ENCODE assay signal across 8 mouse cellular contexts in the genomic region with DNA sequence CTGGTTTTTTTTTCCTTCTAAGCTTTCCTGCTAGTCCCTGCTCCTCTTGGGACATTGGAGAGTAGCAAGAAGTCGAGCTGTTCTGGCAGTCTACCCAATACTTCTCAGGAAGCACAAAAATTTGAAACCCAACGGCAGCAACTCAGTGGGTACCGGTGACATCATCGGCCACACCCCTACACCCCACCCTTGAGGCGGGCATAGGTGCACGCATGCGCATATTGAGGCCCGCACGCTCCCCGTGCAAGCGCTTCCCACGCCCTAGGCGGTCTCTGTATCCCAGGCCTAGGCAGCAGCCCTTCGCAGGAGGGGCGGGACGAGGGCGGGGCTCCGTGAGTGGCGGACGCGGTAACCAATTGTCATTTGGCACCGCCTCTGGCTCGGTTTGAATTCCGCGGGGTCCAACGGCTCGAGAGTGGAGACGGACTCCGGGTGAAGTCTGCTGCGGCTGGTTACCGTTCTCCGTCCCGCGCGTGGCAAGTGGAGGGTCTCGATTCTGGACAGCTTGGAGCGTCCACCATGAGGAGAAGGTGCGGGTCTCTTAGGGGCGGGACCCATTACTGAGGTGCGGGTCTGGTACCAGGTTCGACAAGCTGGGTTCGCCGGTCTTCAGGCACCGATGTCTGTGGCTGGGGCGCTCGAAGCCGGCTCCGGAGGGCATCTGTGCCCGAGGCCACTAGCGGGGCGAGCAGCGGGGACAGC. TPM values are rescaled to one million over a fixed set of nuclear protein-coding genes. Genes with fewer than 3 reads are reported as not detected.
DNase-seq lines count a peak whose midpoint lies in the region; ATAC-seq and TF ChIP-seq lines count a peak whose summit lies in the region.

A gene (plus strand): TSS at position 389 of the 702 bp plus-strand sequence.

- peaks cover 7 to 36% of the 10 kb centered on the region in 2 experiments; a peak in 3 of 4 replicates for H3K4me1 ChIP-seq in CH12.LX (ENCODE audit: control insufficient read depth in 1 of 2, insufficient read depth in 2 of 2)
- H3K4me1 ChIP-seq in forebrain, embryonic 11.5 days (replicated peaks; ENCODE audit: control insufficient read depth, insufficient read depth, low read length): peaks cover 10% of the 10 kb centered on the region; the same call in 1 of the 2 replicates
- peaks cover 20% of the 10 kb centered on the region for H3K4me1 ChIP-seq in heart, embryonic 16.5 days (ENCODE audit: control insufficient read depth, insufficient read depth, low read length)
- H3K4me1 ChIP-seq in liver, embryonic 15.5 days (replicated peaks): peaks cover 54% of the 10 kb centered on the region
- H3K4me1 ChIP-seq in neural tube, embryonic 12.5 days: peaks cover 14% of the 10 kb centered on the region

- no peaks in the 10 kb centered on the region for H3K27me3 ChIP-seq in CH12.LX (replicated peaks)
- no peaks in the 10 kb centered on the region for H3K27me3 ChIP-seq in forebrain, embryonic 11.5 days (ENCODE audit: control insufficient read depth, insufficient read depth, low read length)
- H3K27me3 ChIP-seq in heart, embryonic 16.5 days (ENCODE audit: control insufficient read depth, insufficient read depth, low read length): no peaks in the 10 kb centered on the region
- H3K27me3 ChIP-seq in liver, embryonic 15.5 days: no peaks in the 10 kb centered on the region
- no peaks in the 10 kb centered on the region for H3K27me3 ChIP-seq in neural tube, embryonic 12.5 days (replicated peaks)

- no peak for TF ChIP-seq CTCF in CH12.LX (conservative IDR thresholded peaks at IDR 0.05 in 1 of 2, IDR thresholded peaks at IDR 0.05 in 1 of 2; ENCODE audit: low read depth in 2 of 2, low read length in 2 of 2)

- TF ChIP-seq POLR2A in CH12.LX (IDR thresholded peaks at IDR 0.05; ENCODE audit: low read depth, low read length): peak; percentile 95

- peak within 1 kb of the TSS; percentile 75 to 93 (median 82) for H3K4me3 ChIP-seq in CH12.LX (replicated peaks in 1 of 3; ENCODE audit: low read depth in 2 of 3, low read length in 2 of 3, poor library complexity in 1 of 3)
- H3K4me3 ChIP-seq in forebrain, embryonic 11.5 days (ENCODE audit: low read depth, low read length): peak within 1 kb of the TSS; percentile 92
- H3K4me3 ChIP-seq in heart, embryonic 16.5 days (ENCODE audit: low read length): peak within 1 kb of the TSS; percentile 96
- H3K4me3 ChIP-seq in liver, embryonic 15.5 days (replicated peaks): peak within 1 kb of the TSS; percentile 83
- peak within 1 kb of the TSS; percentile 79 for H3K4me3 ChIP-seq in neural tube, embryonic 12.5 days

- DNase-seq in CH12.LX (ENCODE audit: extremely low read depth): peak; percentile 97
- peak; percentile 95 for DNase-seq in c-Kit-positive CD71-positive TER-119-negative erythroid progenitor cells, embryonic 14.5 days (ENCODE audit: low read depth)
- peak; percentile 99 for DNase-seq in forebrain, embryonic 11.5 days (ENCODE audit: low spot score)
- DNase-seq in kidney, postnatal 36 days: peak; percentile 97 to 98
- peak; percentile 93 for DNase-seq in telencephalon, adult 2 months (ENCODE audit: low read depth, low spot score)

- in situ Hi-C loops in CH12.LX (cut with MboI; ENCODE audit: low pct_ligation_motif_present, low pct_unique_long_range_greater_than_20kb, low sequenced_read_pairs): no loop called here

- H3K79me2 ChIP-seq in CH12.LX (replicated peaks; ENCODE audit: control insufficient read depth, extremely low read depth, insufficient read depth, poor library complexity, severe bottlenecking): peaks cover 46% of the 10 kb centered on the region

- H3K4me2 ChIP-seq in CH12.LX (ENCODE audit: insufficient read depth, low read depth, poor library complexity, severe bottlenecking): peak within 1 kb of the TSS; percentile 89
- peak within 1 kb of the TSS; percentile 43 for H3K4me2 ChIP-seq in forebrain, embryonic 11.5 days (ENCODE audit: low read depth, low read length, severe bottlenecking)
- peak within 1 kb of the TSS; percentile 86 for H3K4me2 ChIP-seq in heart, embryonic 16.5 days (ENCODE audit: low read depth, low read length)
- H3K4me2 ChIP-seq in liver, embryonic 15.5 days: peak within 1 kb of the TSS; percentile 68
- peak within 1 kb of the TSS; percentile 92 for H3K4me2 ChIP-seq in neural tube, embryonic 12.5 days (replicated peaks)

- peak within 1 kb of the TSS; percentile 69 for H3K9ac ChIP-seq in CH12.LX (ENCODE audit: insufficient read depth, low read depth)
- peak within 1 kb of the TSS; percentile 78 for H3K9ac ChIP-seq in forebrain, embryonic 11.5 days (ENCODE audit: low read length)
- H3K9ac ChIP-seq in heart, embryonic 16.5 days (ENCODE audit: low read length): peak within 1 kb of the TSS; percentile 90
- H3K9ac ChIP-seq in liver, embryonic 15.5 days: peak within 1 kb of the TSS; percentile 97
- H3K9ac ChIP-seq in neural tube, embryonic 12.5 days: peak within 1 kb of the TSS; percentile 74

- under 1% methylated on average over 52 of the region's 52 CpGs for WGBS in forebrain, embryonic 11.5 days
- under 1% methylated on average over 52 of the region's 52 CpGs for WGBS in heart, embryonic 16.5 days
- under 1% methylated on average over 52 of the region's 52 CpGs for WGBS in liver, embryonic 15.5 days (ENCODE audit: insufficient replicate concordance)
- under 1% methylated on average over 52 of the region's 52 CpGs for WGBS in neural tube, embryonic 12.5 days

- H3K9me3 ChIP-seq in CH12.LX (replicated peaks; ENCODE audit: low read length): no peaks in the 10 kb centered on the region
- H3K9me3 ChIP-seq in forebrain, embryonic 11.5 days (ENCODE audit: control insufficient read depth, low read length): no peaks in the 10 kb centered on the region
- H3K9me3 ChIP-seq in heart, embryonic 16.5 days (replicated peaks; ENCODE audit: control insufficient read depth, low read length): no peaks in the 10 kb centered on the region
- no peaks in the 10 kb centered on the region for H3K9me3 ChIP-seq in liver, embryonic 15.5 days (replicated peaks)
- no peaks in the 10 kb centered on the region for H3K9me3 ChIP-seq in neural tube, embryonic 12.5 days

- ATAC-seq in forebrain, embryonic 11.5 days (replicated peaks; ENCODE audit: low FRiP score): peak; percentile 98
- peak; percentile 100 for ATAC-seq in heart, embryonic 16.5 days (replicated peaks; ENCODE audit: extremely low read depth, insufficient read depth, low FRiP score)
- peak; percentile 99 for ATAC-seq in liver, embryonic 15.5 days (ENCODE audit: insufficient read depth)
- ATAC-seq in neural tube, embryonic 12.5 days (ENCODE audit: low FRiP score, low read depth): peak; percentile 99

- dilution Hi-C loops in CH12.LX (cut with MboI; ENCODE audit: extremely low pct_ligation_motif_present, extremely low pct_unique_long_range_greater_than_20kb, low sequenced_read_pairs): no loop called here

- H3K27ac ChIP-seq in CH12.LX (ENCODE audit: insufficient read depth, low read depth): peak within 1 kb of the TSS; percentile 31
- peak within 1 kb of the TSS; percentile 75 for H3K27ac ChIP-seq in forebrain, embryonic 11.5 days (ENCODE audit: low read depth, low read length)
- H3K27ac ChIP-seq in heart, embryonic 16.5 days (ENCODE audit: low read length): peak within 1 kb of the TSS; percentile 89
- H3K27ac ChIP-seq in liver, embryonic 15.5 days (replicated peaks): peak within 1 kb of the TSS; percentile 95
- H3K27ac ChIP-seq in neural tube, embryonic 12.5 days: peak within 1 kb of the TSS; percentile 46; the same call in 1 of the 2 replicates

- TF ChIP-seq RAD21 in CH12.LX (IDR thresholded peaks at IDR 0.05; ENCODE audit: low read depth, low read length): no peak

- peaks cover 12 to 42% of the 10 kb centered on the region in 2 experiments for H3K36me3 ChIP-seq in CH12.LX (replicated peaks in 1 of 2; ENCODE audit: control insufficient read depth in 1 of 2, insufficient read depth in 1 of 2, low read length in 1 of 2)
- no peaks in the 10 kb centered on the region for H3K36me3 ChIP-seq in forebrain, embryonic 11.5 days (ENCODE audit: control insufficient read depth, insufficient read depth, low read length)
- peaks cover 8% of the 10 kb centered on the region; the same call in 1 of the 2 replicates for H3K36me3 ChIP-seq in heart, embryonic 16.5 days (ENCODE audit: control insufficient read depth, insufficient read depth)
- H3K36me3 ChIP-seq in liver, embryonic 15.5 days (replicated peaks): peaks cover 42% of the 10 kb centered on the region
- peaks cover 24% of the 10 kb centered on the region for H3K36me3 ChIP-seq in neural tube, embryonic 12.5 days

- TF ChIP-seq EP300 in CH12.LX (IDR thresholded peaks at IDR 0.05; ENCODE audit: low read length): no peak

TF ChIP-seq in CH12.LX, 34 proteins besides CTCF, POLR2A, EP300 and RAD21 (continues in another document):
- TF ChIP-seq CHD2 (IDR thresholded peaks at IDR 0.05; ENCODE audit: low read length) (peak; percentile 42; the same call in 1 of the 2 replicates), NELFE (IDR thresholded peaks at IDR 0.05; ENCODE audit: low read depth, low read length) (peak; percentile 83), PAX5 (IDR thresholded peaks at IDR 0.05; ENCODE audit: low read length) (no peak), SIN3A (IDR thresholded peaks at IDR 0.05; ENCODE audit: low read length) (peak; percentile 93), RCOR1 (conservative IDR thresholded peaks at IDR 0.05; ENCODE audit: low read depth, low read length) (no peak), UBTF (IDR thresholded peaks at IDR 0.05; ENCODE audit: low read depth, low read length) (peak; percentile 80; the same call in 1 of the 2 replicates), IRF4 (IDR thresholded peaks at IDR 0.05; ENCODE audit: low read depth, low read length) (no peak; the same call in 1 of the 2 replicates), GABPA (IDR thresholded peaks at IDR 0.05; ENCODE audit: insufficient replicate concordance, low read depth, low read length) (no peak), MAFK (IDR thresholded peaks at IDR 0.05; ENCODE audit: insufficient replicate concordance, low read length) (no peak), MYC (IDR thresholded peaks at IDR 0.05; ENCODE audit: low read depth, low read length) (peak; percentile 45; the same call in 1 of the 2 replicates), ZMIZ1 (IDR thresholded peaks at IDR 0.05; ENCODE audit: low read depth, low read length) (peak; percentile 92), USF2 (conservative IDR thresholded peaks at IDR 0.05; ENCODE audit: low read depth, low read length) (no peak), NRF1 (IDR thresholded peaks at IDR 0.05; ENCODE audit: low read depth, low read length) (peak; percentile 89), SMC3 (IDR thresholded peaks at IDR 0.05; ENCODE audit: low read depth, low read length) (no peak), USF1 (IDR thresholded peaks at IDR 0.05; ENCODE audit: low read depth, low read length) (no peak)

RNA-seq across cellular contexts. Expression of the gene that starts here (rescaled TPM):
- total RNA-seq in CH12.LX (2012; rRNA removed) (52.5 and 64.8 TPM in 2 replicates), CH12.LX (2014; rRNA removed) (83.0 and 84.4 TPM in 2 replicates)
- 75.6 and 80.4 TPM in 2 replicates for polyA plus RNA-seq in CH12.LX (2012; ENCODE audit: insufficient read length, low read depth)
- 263 and 281 TPM in 2 replicates for polyA plus RNA-seq in forebrain, embryonic 11.5 days (2014; fragmentation: Nextera tagmentation; extraction: Ambion mirVana)
- polyA plus RNA-seq in heart, embryonic 16.5 days (2015; fragmentation: Nextera tagmentation; extraction: Ambion mirVana): 138 and 164 TPM in 2 replicates
- polyA plus RNA-seq in liver, embryonic 15.5 days (2015; fragmentation: Nextera tagmentation; extraction: Ambion mirVana): 126 and 128 TPM in 2 replicates
- polyA plus RNA-seq in neural tube, embryonic 12.5 days (2016; fragmentation: Nextera tagmentation; extraction: Ambion mirVana): 121 and 123 TPM in 2 replicates

Comparison
In these comparisons a context has a peak if more than half of its experiments do, and no peak if none do; other contexts are left out.
1. Peak in every context shown above with its lines: DNase-seq, ATAC-seq, H3K4me3 ChIP-seq and H3K27ac ChIP-seq.
2. H3K27ac ChIP-seq: peak in every context shown above with its lines; median percentile 95 in liver, embryonic 15.5 days; 89 in heart, embryonic 16.5 days; 75 in forebrain, embryonic 11.5 days; 46 in neural tube, embryonic 12.5 days; 31 in CH12.LX.